Mouse (Mus musculus) adrenal gland, adult 2 months (tissue): ENCODE measurements around the gene Camta2. TPM values are rescaled to one million over a fixed set of nuclear protein-coding genes. Genes with fewer than 3 reads are reported as not detected.
A peak's percentile ranks its signal among the peaks of the same experiment; 100 is the strongest.

ENCODE experiments used
- DNase-seq: peaks from one replicate; pipeline ENCODE4 v3.0.0; 2021
- polyA plus RNA-seq: library from polyadenylated mRNA; depleted of rRNA; stranded (reverse); fragments of >200 nt; gene quantifications from 2 replicates; pipeline ENCODE4 v1.2.3, GENCODE M21; 2012
- total RNA-seq, 2 experiments: library from RNA; stranded (reverse); gene quantifications; 2 replicates each; pipeline ENCODE4 v1.2.3; 2021

Gene Camta2
- total and polyA plus RNA-seq, 3 experiments: 36.8 to 58.4 (median 51.7) TPM

- no peak for DNase-seq
These were observed 23.9 kb downstream of the Camta2 start for GRCm38 (mm10) chr11:70663957-70664356.

- DNase-seq: no peak
These were observed 24.8 kb downstream of the Camta2 start for GRCm38 (mm10) chr11:70663101-70663500.

- DNase-seq: peak; percentile 3
These were observed 27.3 kb downstream of the Camta2 start for GRCm38 (mm10) chr11:70660571-70660970.

- DNase-seq: no peak
These were observed 29.0 kb downstream of the Camta2 start for GRCm38 (mm10) chr11:70658942-70659341.

- no peak for DNase-seq
These were observed 29.4 kb downstream of the Camta2 start for GRCm38 (mm10) chr11:70658521-70658920.

GRCm38 (mm10) chr11:70657991-70658390 is 29.9 kb downstream of the Camta2 start:
- no peak for DNase-seq

- DNase-seq: peak; percentile 2
These were observed 30.3 kb downstream of the Camta2 start for GRCm38 (mm10) chr11:70657573-70657972.

- DNase-seq: peak; percentile 43
These were observed 30.9 kb downstream of the Camta2 start, which contains the start of gene Eno3 for GRCm38 (mm10) chr11:70656964-70657363. Gene Eno3 (plus strand): TSS chr11:70657202.

GRCm38 (mm10) chr11:70656456-70656927 is 31.4 kb downstream of the Camta2 start:
- DNase-seq: peak; percentile 60

- peak; percentile 90 for DNase-seq
These were observed 32.1 kb downstream of the Camta2 start for GRCm38 (mm10) chr11:70655571-70656455.

- DNase-seq: peak; percentile 93
These were observed 32.9 kb downstream of the Camta2 start for GRCm38 (mm10) chr11:70654923-70655570.

- peak; percentile 87 for DNase-seq
These were observed 33.5 kb downstream of the Camta2 start, which contains the start of gene Pfn1 for GRCm38 (mm10) chr11:70654198-70654922. Gene Pfn1 (minus strand): TSS chr11:70654644.

GRCm38 (mm10) chr11:70653345-70654197 is 34.3 kb downstream of the Camta2 start:
- DNase-seq: peak; percentile 84

- DNase-seq: no peak
These were observed 35.0 kb downstream of the Camta2 start for GRCm38 (mm10) chr11:70652884-70653344.

- peak; percentile 65 for DNase-seq
These were observed 35.6 kb downstream of the Camta2 start for GRCm38 (mm10) chr11:70652029-70652883.

GRCm38 (mm10) chr11:70651391-70651790 is 36.5 kb downstream of the Camta2 start:
- DNase-seq: peak; percentile 84

- no peak for DNase-seq
These were observed 37.4 kb downstream of the Camta2 start for GRCm38 (mm10) chr11:70650322-70651175.

GRCm38 (mm10) chr11:70649185-70649734 is 38.6 kb downstream of the Camta2 start:
- no peak for DNase-seq

GRCm38 (mm10) chr11:70648512-70648911 is 39.4 kb downstream of the Camta2 start:
- DNase-seq: no peak
